Mouse (Mus musculus): ENCODE results near the gene Rab3gap2. TPM values are rescaled to one million over a fixed set of nuclear protein-coding genes. Genes with fewer than 3 reads are reported as not detected.

Gene Rab3gap2
- polyA plus RNA-seq (2012; rRNA removed): 10.5 and 23.6 TPM in 2 replicates

DNA sequence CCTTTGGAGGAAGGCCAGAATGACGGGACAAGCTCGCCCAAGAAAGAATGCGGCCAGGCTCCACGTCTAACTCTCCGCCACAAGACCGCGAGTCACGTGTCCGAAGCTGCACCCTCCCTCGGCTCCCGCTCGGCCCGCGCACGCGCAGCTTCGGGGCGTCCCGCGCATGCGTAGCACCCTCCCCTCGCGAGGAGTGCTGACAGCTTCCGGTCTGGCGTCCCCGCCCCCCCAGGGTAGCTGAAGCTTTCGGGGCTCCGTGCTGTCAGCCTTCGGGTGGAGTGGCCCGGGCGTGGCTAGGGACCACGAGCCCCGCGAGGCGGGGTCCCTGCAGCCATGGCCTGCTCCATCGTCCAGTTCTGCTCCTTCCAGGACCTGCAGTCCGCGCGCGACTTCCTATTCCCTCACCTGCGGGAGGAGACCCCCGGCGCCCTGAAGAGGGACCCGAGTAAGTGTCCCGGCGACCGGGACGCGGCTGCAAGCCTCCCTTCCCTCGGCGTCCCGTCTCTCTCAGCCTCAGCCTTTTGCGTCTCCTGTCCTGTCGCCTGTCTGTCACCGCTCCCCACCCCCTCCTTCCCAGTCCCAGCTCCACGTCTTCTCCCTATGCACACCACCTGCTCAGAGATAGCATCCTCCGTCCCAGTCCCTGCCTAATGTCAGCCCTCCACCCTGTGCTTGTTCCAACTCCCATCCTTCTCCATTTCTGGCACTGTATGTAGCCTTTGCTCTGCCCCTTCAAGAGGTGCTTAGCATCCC, at the start of gene Rab3gap2:
Rab3gap2 (plus strand) TSS at position 209 of the 753 bp plus-strand sequence.
- no peak for TF ChIP-seq CTCF (IDR thresholded peaks at IDR 0.05; ENCODE audit: extremely low read depth, insufficient read length, insufficient replicate concordance, low read depth, low read length)
- peak; percentile 81 for TF ChIP-seq POLR2A (IDR thresholded peaks at IDR 0.05; ENCODE audit: low read depth, low read length)
- Histone ChIP-seq H3K27ac (ENCODE audit: insufficient read depth, low read depth, low read length) (peak within 1 kb of the TSS; percentile 69), H3K36me3 (ENCODE audit: control insufficient read depth, insufficient read depth, low read length) (0 out of 2 replicates have a peak, but pooled peaks cover 2% of the 10 kb centered on the region), H3K4me3 (ENCODE audit: low read depth, low read length) (peak within 1 kb of the TSS; percentile 91), H3K27me3 (ENCODE audit: control insufficient read depth, insufficient read depth, low read length) (no peaks in the 10 kb centered on the region), H3K4me1 (ENCODE audit: control insufficient read depth, insufficient read depth, insufficient read length, low read length) (peaks cover 5% of the 10 kb centered on the region; the same call in 1 of the 2 replicates)
- under 1% methylated on average over 57 of the region's 57 CpGs for WGBS

DNA sequence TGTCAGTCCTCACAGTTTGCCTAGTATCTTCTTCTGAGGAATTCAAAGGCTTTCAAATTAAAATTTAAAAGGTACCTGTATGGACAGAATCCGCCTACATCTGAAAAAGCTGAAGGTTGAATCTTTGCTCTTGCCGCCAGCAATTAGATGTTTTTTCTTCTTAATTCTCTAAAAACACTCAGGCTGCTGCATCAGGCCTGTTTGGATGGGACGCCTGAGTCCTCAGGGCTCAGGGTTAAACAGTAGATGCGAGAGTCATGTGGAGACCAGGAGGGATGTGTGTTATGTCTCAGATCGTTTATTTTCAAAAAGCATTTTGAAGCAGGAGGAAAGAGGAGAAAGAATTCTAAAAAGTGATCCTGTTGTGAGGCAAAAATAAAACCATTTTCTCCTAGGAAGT, 30.3 kb upstream of the Rab3gap2 start:
- Histone ChIP-seq H3K27ac (ENCODE audit: insufficient read depth, low read depth, low read length) (no peak overlapping the region), H3K27me3 (ENCODE audit: control insufficient read depth, insufficient read depth, low read length) (no peaks in the 10 kb centered on the region), H3K4me3 (ENCODE audit: low read depth, low read length) (no peak overlapping the region), H3K4me1 (ENCODE audit: control insufficient read depth, insufficient read depth, insufficient read length, low read length) (no peaks in the 10 kb centered on the region), H3K36me3 (ENCODE audit: control insufficient read depth, insufficient read depth, low read length) (no peaks in the 10 kb centered on the region)
- TF ChIP-seq CTCF (IDR thresholded peaks at IDR 0.05; ENCODE audit: extremely low read depth, insufficient read length, insufficient replicate concordance, low read depth, low read length) (no peak), POLR2A (IDR thresholded peaks at IDR 0.05; ENCODE audit: low read depth, low read length) (no peak)
- 95% methylated on average over 5 of the region's 5 CpGs for WGBS

DNA sequence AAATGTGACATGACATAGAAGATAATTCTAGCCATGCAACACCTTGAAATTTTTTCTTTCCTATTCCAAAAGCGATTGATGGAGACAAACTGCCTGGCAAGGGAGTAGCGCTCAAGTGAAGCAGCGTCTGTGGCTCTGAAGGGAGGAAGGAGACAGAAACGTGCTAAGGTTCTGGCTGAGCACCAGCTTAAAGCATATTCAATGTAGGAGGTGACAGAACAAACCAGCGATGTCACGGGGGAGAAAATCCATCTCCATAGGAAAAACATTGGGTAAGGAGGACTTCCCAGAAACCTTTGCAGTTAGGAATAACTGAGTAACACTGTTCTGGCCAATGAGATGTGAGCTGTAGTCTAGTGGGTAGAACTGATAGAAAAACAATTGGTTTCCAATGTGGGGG, 26.1 kb upstream of the Rab3gap2 start:
- WGBS: 83% methylated on average over 6 of the region's 6 CpGs

DNA sequence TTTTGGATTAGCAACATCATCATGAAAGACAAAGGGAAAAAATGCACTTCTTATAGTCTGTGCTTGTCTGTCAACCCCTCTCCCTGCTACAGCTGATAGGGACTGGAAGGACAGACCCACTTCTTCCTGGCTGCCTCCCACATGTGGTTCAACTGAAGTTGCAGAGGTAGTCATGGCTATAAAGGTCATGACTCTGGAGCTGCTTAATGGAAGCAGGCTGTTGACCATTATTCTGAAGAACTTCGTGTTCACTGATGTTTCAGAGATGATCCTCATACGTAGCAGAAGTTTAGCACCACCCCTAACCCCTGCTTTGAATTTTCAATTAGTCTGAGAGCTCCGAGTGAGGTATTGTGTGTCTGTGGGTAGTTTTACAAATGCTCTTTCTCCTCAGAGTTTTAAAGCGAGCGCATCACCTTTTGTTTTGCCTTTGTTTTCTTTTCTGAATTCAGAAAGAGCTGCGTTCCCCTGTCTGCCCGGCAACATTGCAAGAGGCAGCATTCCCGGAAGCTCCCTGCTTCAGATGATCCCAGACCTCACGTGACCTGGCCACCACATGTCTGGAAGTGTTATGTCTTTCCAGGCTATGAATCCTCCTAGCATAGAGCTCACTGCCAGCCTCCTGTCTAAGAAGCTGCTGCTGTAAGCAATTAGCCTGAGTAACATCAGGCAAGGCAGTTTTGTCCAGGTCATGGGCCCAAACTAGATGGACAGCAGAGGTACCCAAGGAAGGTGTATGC, 20.2 kb upstream of the Rab3gap2 start:
- no peak for TF ChIP-seq CTCF (IDR thresholded peaks at IDR 0.05; ENCODE audit: extremely low read depth, insufficient read length, insufficient replicate concordance, low read depth, low read length)
- no peak for TF ChIP-seq POLR2A (IDR thresholded peaks at IDR 0.05; ENCODE audit: low read depth, low read length)
- H3K27me3 ChIP-seq (ENCODE audit: control insufficient read depth, insufficient read depth, low read length): no peaks in the 10 kb centered on the region; the same call in 1 of the 2 replicates
- no peak overlapping the region for H3K4me3 ChIP-seq (ENCODE audit: low read depth, low read length)
- no peaks in the 10 kb centered on the region for H3K4me1 ChIP-seq (ENCODE audit: control insufficient read depth, insufficient read depth, insufficient read length, low read length)
- no peaks in the 10 kb centered on the region for H3K36me3 ChIP-seq (ENCODE audit: control insufficient read depth, insufficient read depth, low read length)
- WGBS: 71% methylated on average over 9 of the region's 9 CpGs
- no peak overlapping the region for H3K27ac ChIP-seq (ENCODE audit: insufficient read depth, low read depth, low read length)

More for the DNA sequence above, 26.1 kb upstream of the Rab3gap2 start:
- Histone ChIP-seq H3K4me3 (ENCODE audit: low read depth, low read length) (no peak overlapping the region), H3K27ac (ENCODE audit: insufficient read depth, low read depth, low read length) (no peak overlapping the region), H3K36me3 (ENCODE audit: control insufficient read depth, insufficient read depth, low read length) (no peaks in the 10 kb centered on the region), H3K4me1 (ENCODE audit: control insufficient read depth, insufficient read depth, insufficient read length, low read length) (no peaks in the 10 kb centered on the region), H3K27me3 (ENCODE audit: control insufficient read depth, insufficient read depth, low read length) (no peaks in the 10 kb centered on the region)
- TF ChIP-seq CTCF (IDR thresholded peaks at IDR 0.05; ENCODE audit: extremely low read depth, insufficient read length, insufficient replicate concordance, low read depth, low read length) (no peak), POLR2A (IDR thresholded peaks at IDR 0.05; ENCODE audit: low read depth, low read length) (no peak)

DNA sequence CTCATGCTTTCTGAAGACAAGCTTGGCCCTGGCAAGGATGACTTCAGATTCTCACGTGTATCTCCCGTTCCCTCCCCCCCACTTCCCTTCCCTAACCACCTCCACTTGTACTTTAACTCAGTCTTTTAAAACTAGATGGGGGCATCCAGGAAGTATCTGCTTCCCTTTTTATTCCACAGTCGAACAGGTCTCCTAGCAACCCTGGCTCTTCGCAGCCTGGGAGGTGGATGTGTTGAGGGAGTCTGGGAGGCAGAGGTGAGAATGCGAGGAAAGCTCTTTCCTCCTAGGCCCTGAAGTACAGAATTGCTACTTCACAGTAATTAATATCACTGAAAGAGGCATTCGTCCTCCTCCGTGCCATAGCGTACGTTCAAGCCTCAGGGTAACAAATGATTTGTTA, 18.4 kb upstream of the Rab3gap2 start:
- no peaks in the 10 kb centered on the region for H3K4me1 ChIP-seq (ENCODE audit: control insufficient read depth, insufficient read depth, insufficient read length, low read length)
- H3K27ac ChIP-seq (ENCODE audit: insufficient read depth, low read depth, low read length): no peak overlapping the region
- no peak overlapping the region for H3K4me3 ChIP-seq (ENCODE audit: low read depth, low read length)
- WGBS: 70% methylated on average over 9 of the region's 9 CpGs
- no peaks in the 10 kb centered on the region for H3K36me3 ChIP-seq (ENCODE audit: control insufficient read depth, insufficient read depth, low read length)
- no peaks in the 10 kb centered on the region; the same call in 1 of the 2 replicates for H3K27me3 ChIP-seq (ENCODE audit: control insufficient read depth, insufficient read depth, low read length)
- TF ChIP-seq POLR2A (IDR thresholded peaks at IDR 0.05; ENCODE audit: low read depth, low read length): no peak
- TF ChIP-seq CTCF (IDR thresholded peaks at IDR 0.05; ENCODE audit: extremely low read depth, insufficient read length, insufficient replicate concordance, low read depth, low read length): no peak

DNA sequence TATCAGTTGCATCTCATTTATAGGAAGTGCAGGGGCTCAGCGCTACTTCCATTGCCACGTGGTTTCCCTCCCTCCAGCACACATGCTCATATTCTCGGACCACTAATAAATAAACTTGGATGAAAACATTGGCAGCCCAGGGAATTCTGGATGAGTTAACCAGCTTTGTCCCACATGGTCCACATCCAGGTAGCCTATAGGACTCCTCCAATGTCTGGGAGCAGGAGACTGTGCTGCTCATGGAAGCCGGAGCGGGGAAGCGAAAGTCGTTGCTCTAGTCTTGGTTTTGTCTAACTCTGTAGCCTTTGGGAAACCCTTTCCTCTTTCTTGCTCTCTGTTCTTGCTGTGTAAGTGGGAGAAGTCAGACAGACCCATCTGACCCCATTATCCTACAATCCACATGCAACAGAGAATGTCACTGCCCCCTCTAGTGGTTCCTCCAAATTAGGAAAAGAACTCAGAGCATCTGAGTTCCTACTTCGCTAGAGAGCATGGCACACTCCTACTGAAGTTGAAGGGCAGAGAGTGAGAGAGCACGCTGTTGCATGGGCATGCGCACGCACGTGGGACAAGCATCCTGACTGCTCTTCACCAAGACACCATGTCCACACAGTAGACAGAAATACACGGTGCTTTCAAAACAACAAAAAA, 16.7 kb upstream of the Rab3gap2 start:
- WGBS: 63% methylated on average over 13 of the region's 13 CpGs

More for the DNA sequence above, 16.7 kb upstream of the Rab3gap2 start:
- Histone ChIP-seq H3K4me1 (ENCODE audit: control insufficient read depth, insufficient read depth, insufficient read length, low read length) (no peaks in the 10 kb centered on the region), H3K4me3 (ENCODE audit: low read depth, low read length) (no peak overlapping the region), H3K27me3 (ENCODE audit: control insufficient read depth, insufficient read depth, low read length) (no peaks in the 10 kb centered on the region; the same call in 1 of the 2 replicates), H3K27ac (ENCODE audit: insufficient read depth, low read depth, low read length) (no peak overlapping the region), H3K36me3 (ENCODE audit: control insufficient read depth, insufficient read depth, low read length) (no peaks in the 10 kb centered on the region)
- TF ChIP-seq CTCF (IDR thresholded peaks at IDR 0.05; ENCODE audit: extremely low read depth, insufficient read length, insufficient replicate concordance, low read depth, low read length): no peak
- no peak for TF ChIP-seq POLR2A (IDR thresholded peaks at IDR 0.05; ENCODE audit: low read depth, low read length)
